Mouse (Mus musculus) embryonic stem cell, embryonic (primary cell): Measurements from ENCODE around the gene Slc34a3.

Experiments
- CTCF ChIA-PET, 4 experiments: fragments of 300-600 bp in 2 of 4; fragments of 350-600 bp in 2 of 4; sonication (Branson Sonifier 250); formaldehyde crosslinking; loops; one replicate each; lab custom pipeline; 2022; ENCODE audit warnings: inconsistent platforms in 2 of 4; lab: Charles Lee
- POLR2A ChIA-PET, 4 experiments: fragments of 300-600 bp in 2 of 4; fragments of 350-600 bp in 2 of 4; sonication (Branson Sonifier 250); formaldehyde crosslinking; loops; one replicate each; lab custom pipeline; 2022; ENCODE audit warnings: antibody characterized with exemption in 4 of 4, inconsistent platforms in 1 of 4; lab: Charles Lee

Gene Slc34a3

GRCm38 (mm10) chr2:25225811-25226379 is 8.3 kb downstream of the Slc34a3 start:
- CTCF ChIA-PET = interaction anchor here in 1 of 4 experiments (1.2 to 1.8 kb wide), 5 partner anchors 15 to 356 kb away, joined by 3 to 6 read pairs (median 4); partner anchors contain the start of genes Ajm1 and Nelfb
- POLR2A ChIA-PET = interaction anchor here (0.7 to 75.9 kb wide), 47 partner anchors 2 to 618 kb away, joined by 3 to 2347 read pairs (median 7); partner anchors contain the start of genes AL732309.1 (in 4 of the 4), Tor4a (in 4 of the 4), Nelfb (in 3 of the 4) and Rnf224 (in 3 of the 4)

GRCm38 (mm10) chr2:25224766-25225752 is 9.1 kb downstream of the Slc34a3 start:
- ChIA-PET CTCF (interaction anchor here in 2 of 4 experiments (0.6 to 1.8 kb wide), 12 partner anchors 14 to 357 kb away, joined by 3 to 9 read pairs (median 4); partner anchors contain the start of genes Abca2 (in 1 of the 2), Ajm1 (in 1 of the 2), Cysrt1 (in 1 of the 2) and Nelfb (in 1 of the 2)), POLR2A (interaction anchor here (0.5 to 75.9 kb wide), 91 partner anchors 9 to 1282 kb away, joined by 3 to 2347 read pairs (median 5); partner anchors contain the start of genes AL732309.1 (in 4 of the 4), Tor4a (in 4 of the 4), Anapc2 (in 3 of the 4) and Nelfb (in 3 of the 4))

GRCm38 (mm10) chr2:25224492-25224765 is 9.7 kb downstream of the Slc34a3 start, which contains the start of gene Tubb4b:
Gene Tubb4b, minus strand, starts transcription at chr2:25224702.
- ChIA-PET POLR2A (interaction anchor here (0.5 to 75.9 kb wide), 78 partner anchors 10 to 1127 kb away, joined by 3 to 2347 read pairs (median 5); partner anchors contain the start of genes Tor4a (in 4 of the 4), AL732309.1 (in 3 of the 4), Anapc2 (in 3 of the 4) and Nelfb (in 3 of the 4)), CTCF (interaction anchor here in 2 of 4 experiments (0.6 to 1.8 kb wide), 10 partner anchors 13 to 357 kb away, joined by 3 to 9 read pairs (median 4); partner anchors contain the start of genes Abca2 (in 1 of the 2), Ajm1 (in 1 of the 2), Cysrt1 (in 1 of the 2) and Nelfb (in 1 of the 2))

GRCm38 (mm10) chr2:25223681-25224491 is 10.3 kb downstream of the Slc34a3 start:
- ChIA-PET CTCF (interaction anchor here in 1 of 4 experiments (1.3 to 1.8 kb wide), 3 partner anchors 39 to 205 kb away, joined by 3 to 5 read pairs (median 4); partner anchors contain the start of genes Abca2, Nrarp and Tprn), POLR2A (interaction anchor here (0.6 to 75.9 kb wide), 73 partner anchors 10 to 760 kb away, joined by 3 to 2347 read pairs (median 5); partner anchors contain the start of genes Tor4a (in 4 of the 4), AL732309.1 (in 3 of the 4), Anapc2 (in 3 of the 4) and Cysrt1 (in 3 of the 4))

GRCm38 (mm10) chr2:25221331-25221772 is 12.8 kb downstream of the Slc34a3 start:
- ChIA-PET POLR2A (interaction anchor here (0.5 to 75.9 kb wide), 30 partner anchors 8 to 235 kb away, joined by 3 to 2347 read pairs (median 4); partner anchors contain the start of genes Anapc2 (in 4 of the 4), Ssna1 (in 4 of the 4), Tor4a (in 4 of the 4) and Nelfb (in 3 of the 4)), CTCF (interaction anchor here in 2 of 4 experiments (0.5 to 1.1 kb wide), 2 partner anchors 29 to 50 kb away, joined by 3 read pairs; no protein-coding TSS in a partner anchor)

- ChIA-PET POLR2A (interaction anchor here in 2 of 4 experiments (0.6 to 75.9 kb wide), 7 partner anchors 8 to 283 kb away, joined by 3 to 2347 read pairs (median 333); partner anchors contain the start of genes AL732309.1 (in 2 of the 2), Anapc2 (in 2 of the 2), Cysrt1 (in 2 of the 2) and Nelfb (in 2 of the 2)), CTCF (interaction anchor here in 3 of 4 experiments (0.9 to 3.9 kb wide), 3 partner anchors 10 to 118 kb away, joined by 3 to 21 read pairs (median 7); no protein-coding TSS in a partner anchor)
Observed at GRCm38 (mm10) chr2:25218445-25218844, 15.7 kb downstream of the Slc34a3 start, which contains the start of gene Fam166a. Gene Fam166a, plus strand, starts transcription at chr2:25218745.

- ChIA-PET POLR2A (interaction anchor here in 2 of 4 experiments (1.3 to 75.9 kb wide), 6 partner anchors 7 to 283 kb away, joined by 3 to 2347 read pairs (median 966); partner anchors contain the start of genes AL732309.1 (in 2 of the 2), Anapc2 (in 2 of the 2), Cysrt1 (in 2 of the 2) and Nelfb (in 2 of the 2)), CTCF (interaction anchor here in 3 of 4 experiments (0.6 to 3.9 kb wide), 5 partner anchors 11 to 119 kb away, joined by 3 to 21 read pairs (median 5); no protein-coding TSS in a partner anchor)
Observed at GRCm38 (mm10) chr2:25217666-25218065, 16.5 kb downstream of the Slc34a3 start.

- ChIA-PET CTCF (interaction anchor here in 2 of 4 experiments (0.7 to 1.3 kb wide), 2 partner anchors 14 to 78 kb away, joined by 3 read pairs; no protein-coding TSS in a partner anchor), POLR2A (interaction anchor here in 3 of 4 experiments (0.7 to 75.9 kb wide), 12 partner anchors 4 to 57 kb away, joined by 3 to 2347 read pairs (median 18); partner anchors contain the start of genes Anapc2 (in 3 of the 3), Ssna1 (in 3 of the 3), Tubb4b (in 3 of the 3) and AL732309.1 (in 2 of the 3))
Observed at GRCm38 (mm10) chr2:25214444-25214843, 19.7 kb downstream of the Slc34a3 start, which contains the start of gene Stpg3. Gene Stpg3, minus strand, starts transcription at chr2:25214637.

- CTCF ChIA-PET = interaction anchor here in 3 of 4 experiments (0.7 to 2.9 kb wide), 9 partner anchors 14 to 365 kb away, joined by 3 to 11 read pairs (median 3); partner anchors contain the start of gene Traf2 (in 1 of the 3)
- POLR2A ChIA-PET = interaction anchor here (0.5 to 75.9 kb wide), 20 partner anchors 3 to 426 kb away, joined by 3 to 2347 read pairs (median 5); partner anchors contain the start of genes Anapc2 (in 4 of the 4), Ssna1 (in 4 of the 4), Tubb4b (in 4 of the 4) and Tor4a (in 3 of the 4)
Observed at GRCm38 (mm10) chr2:25213266-25213865, 20.8 kb downstream of the Slc34a3 start.

GRCm38 (mm10) chr2:25211121-25211670 is 23.0 kb downstream of the Slc34a3 start, which contains the start of gene Nelfb:
Gene Nelfb, minus strand, starts transcription at chr2:25211489.
- CTCF ChIA-PET = interaction anchor here in 3 of 4 experiments (0.6 to 2.9 kb wide), 6 partner anchors 14 to 117 kb away, joined by 3 to 11 read pairs (median 4); partner anchors contain the start of genes Tor4a (in 1 of the 3) and Tubb4b (in 1 of the 3)

GRCm38 (mm10) chr2:25210686-25211085 is 23.5 kb downstream of the Slc34a3 start:
- ChIA-PET POLR2A (interaction anchor here (0.5 to 75.9 kb wide), 18 partner anchors 0 to 261 kb away, joined by 3 to 2347 read pairs (median 5); partner anchors contain the start of genes Tor4a (in 4 of the 4), Tubb4b (in 3 of the 4), AL732309.1 (in 2 of the 4) and Anapc2 (in 2 of the 4)), CTCF (interaction anchor here in 2 of 4 experiments (1.2 to 2.9 kb wide), 5 partner anchors 14 to 18 kb away, joined by 3 to 11 read pairs (median 4); partner anchors contain the start of genes Tor4a (in 1 of the 2) and Tubb4b (in 1 of the 2))

More at GRCm38 (mm10) chr2:25211121-25211670, 23.0 kb downstream of the Slc34a3 start, which contains the start of gene Nelfb:
- POLR2A ChIA-PET = interaction anchor here (0.5 to 75.9 kb wide), 20 partner anchors 1 to 261 kb away, joined by 3 to 2347 read pairs (median 5); partner anchors contain the start of genes Tor4a (in 4 of the 4), Nrarp (in 3 of the 4), Tubb4b (in 3 of the 4) and AL732309.1 (in 2 of the 4)

- POLR2A ChIA-PET = interaction anchor here in 3 of 4 experiments (0.5 to 75.9 kb wide), 10 partner anchors 3 to 76 kb away, joined by 3 to 2347 read pairs (median 74); partner anchors contain the start of genes AL732309.1 (in 2 of the 3), Anapc2 (in 2 of the 3), Cysrt1 (in 2 of the 3) and Fam166a (in 2 of the 3)
Observed at GRCm38 (mm10) chr2:25207593-25207992, 26.6 kb downstream of the Slc34a3 start.

GRCm38 (mm10) chr2:25203631-25204214 is 30.4 kb downstream of the Slc34a3 start:
- ChIA-PET CTCF (interaction anchor here in 3 of 4 experiments (0.5 to 1.0 kb wide), 4 partner anchors 9 to 136 kb away, joined by 3 to 4 read pairs (median 3); no protein-coding TSS in a partner anchor), POLR2A (interaction anchor here in 3 of 4 experiments (1.0 to 75.9 kb wide), 10 partner anchors 7 to 109 kb away, joined by 3 to 2347 read pairs (median 20); partner anchors contain the start of genes Tubb4b (in 3 of the 3), AL732309.1 (in 2 of the 3), Anapc2 (in 2 of the 3) and Cysrt1 (in 2 of the 3))

More at GRCm38 (mm10) chr2:25207593-25207992, 26.6 kb downstream of the Slc34a3 start:
- CTCF ChIA-PET = interaction anchor here in 1 of 4 experiments (0.8 kb wide), 1 partner anchor 11 kb away, joined by 3 read pairs; the partner anchor contains the start of gene Tor4a
